Mouse (Mus musculus): Measurements from ENCODE around the gene Gm9844.

DNA sequence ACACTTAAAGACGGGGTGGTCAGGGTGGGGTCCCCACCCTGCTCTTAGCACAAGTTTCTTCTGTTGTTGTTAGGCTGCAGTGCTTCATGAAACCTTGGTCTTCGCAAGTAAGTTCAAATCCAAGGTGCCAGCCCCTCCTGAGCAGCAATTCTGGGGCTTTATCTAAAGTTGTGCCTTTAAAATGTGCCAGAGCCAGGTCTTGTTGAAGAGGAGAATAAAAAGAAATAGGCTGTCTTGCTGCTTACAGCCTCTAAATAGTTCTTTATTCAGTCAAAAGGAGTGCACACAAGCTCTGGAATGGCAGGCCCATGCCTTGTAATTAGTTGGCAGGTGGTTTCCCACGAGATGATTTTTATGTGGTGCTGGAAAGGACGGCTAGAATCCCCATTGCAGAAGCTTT lies 25.1 kb downstream of the Gm9844 start:
- TF ChIP-seq HCFC1 (IDR thresholded peaks at IDR 0.05; ENCODE audit: low read depth, low read length), result no peak
- no peak for TF ChIP-seq CTCF (conservative IDR thresholded peaks at IDR 0.05 in 1 of 2, IDR thresholded peaks at IDR 0.05 in 1 of 2; ENCODE audit: low read depth in 2 of 2, low read length in 2 of 2)
- no peak for TF ChIP-seq KAT2A (IDR thresholded peaks at IDR 0.05; ENCODE audit: insufficient replicate concordance, low read length)
